Mouse (Mus musculus): Measurements from ENCODE around the gene Nudt9.

DNA sequence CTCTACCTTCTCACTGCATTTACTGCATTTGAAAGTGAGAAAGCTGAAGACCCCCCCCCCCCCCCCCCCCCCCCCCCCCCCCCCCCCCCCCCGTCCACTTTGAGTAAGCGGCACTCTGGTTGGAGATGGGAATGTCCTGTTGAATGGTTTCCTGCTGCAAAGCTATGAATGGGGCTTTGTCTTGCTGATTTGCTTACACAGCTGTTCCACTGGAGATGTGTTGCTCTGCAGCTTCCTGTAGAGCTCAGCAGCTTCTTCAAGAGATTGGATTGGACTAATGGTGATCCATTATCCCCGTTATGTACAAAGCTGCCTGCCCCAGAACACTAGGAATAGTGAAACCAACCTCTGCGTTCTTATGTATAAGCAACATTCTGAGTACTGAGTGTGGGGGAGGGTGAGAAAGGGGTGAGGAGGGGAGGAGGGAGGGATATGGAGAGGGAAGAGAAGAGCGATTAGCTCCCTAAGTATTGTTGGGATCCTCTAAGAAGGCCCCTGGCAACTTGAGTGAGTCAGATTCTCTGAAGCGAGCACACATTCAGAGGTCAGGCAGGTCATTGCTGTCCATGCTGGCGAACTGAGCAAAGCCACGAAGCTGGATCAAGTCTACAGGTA is 26.3 kb downstream of the Nudt9 start:
- TF ChIP-seq CTCF (IDR thresholded peaks at IDR 0.05; ENCODE audit: low read depth), result no peak
- TF ChIP-seq EP300 (IDR thresholded peaks at IDR 0.05; ENCODE audit: low read depth), result no peak
